Mouse (Mus musculus) gastrocnemius, adult 2 months (tissue): ENCODE data around the gene Sapcd1. TPM values are rescaled to one million over a fixed set of nuclear protein-coding genes. Genes with fewer than 3 reads are reported as not detected.
A peak's percentile ranks its signal among the peaks of the same experiment; 100 is the strongest.
"Not testable (repeated sequence)": the region's sequence is repeated elsewhere in the genome, so short reads cannot be mapped to it uniquely, and the experiment has no call there.

Experiments
- DNase-seq: peaks from one replicate; pipeline ENCODE4 v3.0.0; 2022
- H3K27ac ChIP-seq: fragments of 200-600 bp; 2 replicates; pipeline ENCODE4 v1.8.1; 2022; ENCODE audit warnings: mild to moderate bottlenecking
- H3K4me3 ChIP-seq: fragments of 200-600 bp; 2 replicates; pipeline ENCODE4 v1.8.1; 2022; ENCODE audit warnings: mild to moderate bottlenecking, moderate library complexity
- CTCF ChIP-seq: fragments of 200-600 bp; IDR thresholded peaks from 2 replicates; pipeline ENCODE4 v1.8.1; 2022; ENCODE audit warnings: antibody characterized with exemption, mild to moderate bottlenecking, moderate library complexity
- intact Hi-C: fragments of 180-260 bp; cut with DNase I; formaldehyde crosslinking; loops from one replicate; pipeline ENCODE4 v1.15.1; 2025
- total RNA-seq, 2 experiments: library from RNA; stranded (reverse); gene quantifications; 2 replicates each; pipeline ENCODE4 v1.2.3; 2021

Sapcd1 gene
- total RNA-seq, 2 experiments from 2014 or later = not detected

GRCm38 (mm10) chr17:35007387-35007991, 20.3 kb downstream of the Sapcd1 start:
- Histone ChIP-seq H3K4me3 (no peak overlapping the region), H3K27ac (no peak overlapping the region)
- intact Hi-C loops = no loop called here
- no peak for DNase-seq
- peak; percentile 26; the same call in 1 of the 2 replicates for TF ChIP-seq CTCF

GRCm38 (mm10) chr17:35005902-35006301, 21.9 kb downstream of the Sapcd1 start:
- intact Hi-C loops, H3K27ac ChIP-seq, H3K4me3 ChIP-seq, DNase-seq: not testable (repeated sequence)

GRCm38 (mm10) chr17:35005158-35005557, 22.7 kb downstream of the Sapcd1 start:
- TF ChIP-seq CTCF = no peak
- peak; percentile 13 for DNase-seq
- Histone ChIP-seq H3K27ac (no peak overlapping the region), H3K4me3 (no peak overlapping the region)
- intact Hi-C loops = no loop called here

- no peak overlapping the region for H3K27ac ChIP-seq
- peak; percentile 15 for DNase-seq
- intact Hi-C loops = no loop called here
- no peak for TF ChIP-seq CTCF
- no peak overlapping the region for H3K4me3 ChIP-seq
Observed at GRCm38 (mm10) chr17:35004075-35004717, 23.6 kb downstream of the Sapcd1 start.

- intact Hi-C loops = no loop called here
- TF ChIP-seq CTCF = no peak
- DNase-seq = no peak
- H3K27ac ChIP-seq = no peak overlapping the region
- no peak overlapping the region for H3K4me3 ChIP-seq
Observed at GRCm38 (mm10) chr17:35003022-35003838, 24.6 kb downstream of the Sapcd1 start.

- no peak for DNase-seq
- peak overlapping the region; percentile 96 for H3K4me3 ChIP-seq
- TF ChIP-seq CTCF = no peak
- peak overlapping the region; percentile 99 for H3K27ac ChIP-seq
- intact Hi-C loops = no loop called here
Observed at GRCm38 (mm10) chr17:35002153-35002865, 25.5 kb downstream of the Sapcd1 start.

GRCm38 (mm10) chr17:35001452-35002152, 26.2 kb downstream of the Sapcd1 start:
- intact Hi-C loops = no loop called here
- no peak for TF ChIP-seq CTCF
- peak; percentile 47 for DNase-seq
- Histone ChIP-seq H3K4me3 (peak overlapping the region; percentile 96), H3K27ac (peak overlapping the region; percentile 99)

GRCm38 (mm10) chr17:35000717-35001451, 26.9 kb downstream of the Sapcd1 start, which contains the start of gene Vars:
Gene Vars (plus strand): TSS chr17:35000987.
- DNase-seq = peak; percentile 92
- intact Hi-C loops = no loop called here
- TF ChIP-seq CTCF = no peak
- Histone ChIP-seq H3K27ac (peak within 1 kb of the TSS; percentile 99), H3K4me3 (peak within 1 kb of the TSS; percentile 96)

GRCm38 (mm10) chr17:34999871-35000716, 27.7 kb downstream of the Sapcd1 start:
- DNase-seq, intact Hi-C loops: not testable (repeated sequence)
- peak overlapping the region; percentile 99 for H3K27ac ChIP-seq
- peak overlapping the region; percentile 96 for H3K4me3 ChIP-seq

- no peak for TF ChIP-seq CTCF
- H3K4me3 ChIP-seq = no peak overlapping the region
- intact Hi-C loops = no loop called here
- DNase-seq = no peak
- no peak overlapping the region for H3K27ac ChIP-seq
Observed at GRCm38 (mm10) chr17:34998526-34999430, 29.0 kb downstream of the Sapcd1 start.
